Mouse (Mus musculus): ENCODE results near the gene Eomes.

DNA sequence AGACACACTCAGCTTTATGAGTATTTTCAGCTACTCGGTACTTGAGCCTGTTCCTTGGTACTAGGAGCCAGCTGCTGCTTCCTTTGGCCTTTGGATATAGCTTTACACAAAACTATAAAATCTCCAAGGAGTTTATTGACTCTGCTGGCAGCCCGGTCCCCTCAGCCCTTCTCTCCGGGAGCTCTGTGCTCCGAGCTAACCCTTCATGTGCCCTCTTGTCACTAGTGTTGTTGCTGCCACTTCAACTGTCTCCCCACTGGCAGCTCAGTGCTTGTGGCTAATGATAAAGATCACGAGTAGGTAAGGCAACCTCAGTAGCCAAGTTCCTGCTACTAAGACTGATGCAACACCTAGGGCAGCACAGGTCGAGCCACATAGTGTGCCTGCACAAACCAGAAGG lies 52.7 kb downstream of the Eomes start:
- no peak for TF ChIP-seq POLR2A (IDR thresholded peaks at IDR 0.05; ENCODE audit: borderline replicate concordance, control insufficient read depth, low read depth, low read length)
- no peak for TF ChIP-seq CTCF (IDR thresholded peaks at IDR 0.05; ENCODE audit: control insufficient read depth, insufficient read depth, low read length)

Measured in bone marrow, adult 2 months (tissue).